Mouse (Mus musculus) lung, embryonic 14.5 days (tissue): ENCODE results near the gene Gm20890. TPM values are rescaled to one million over a fixed set of nuclear protein-coding genes. Genes with fewer than 3 reads are reported as not detected.
"Not testable (repeated sequence)": the region's sequence is repeated elsewhere in the genome, so short reads cannot be mapped to it uniquely, and the experiment has no call there.

ENCODE experiments used
- ATAC-seq: fragments of 200-750 bp; cut with Nextera tagmentation; 2 replicates; pipeline ENCODE4 v1.8.0; 2017; ENCODE audit warnings: mild to moderate bottlenecking, moderate TSS enrichment, moderate library complexity; ENCODE audit not compliant: insufficient read depth
- DNase-seq: peaks from one replicate; pipeline ENCODE4 v3.0.0-alpha.2; 2015
- H3K27ac ChIP-seq: fragments of 300-500 bp; sonication (generic); 2 replicates; pipeline ENCODE4 v1.5.1; 2014; ENCODE audit warnings: low read depth, mild to moderate bottlenecking, moderate library complexity
- H3K27me3 ChIP-seq: fragments of 300-500 bp; sonication (generic); 2 replicates; pipeline ENCODE4 v1.6.1; 2014; ENCODE audit warnings: low read length, control low read depth; ENCODE audit not compliant: insufficient read depth
- H3K36me3 ChIP-seq: fragments of 300-500 bp; sonication (generic); 2 replicates; pipeline ENCODE4 v1.6.1; 2014; ENCODE audit warnings: control low read depth; ENCODE audit not compliant: insufficient read depth
- H3K4me1 ChIP-seq: fragments of 300-500 bp; sonication (generic); 2 replicates; pipeline ENCODE4 v1.6.1; 2014; ENCODE audit warnings: antibody characterized with exemption, control low read depth; ENCODE audit not compliant: insufficient read depth
- H3K4me2 ChIP-seq: fragments of 300-500 bp; sonication (generic); 2 replicates; pipeline ENCODE4 v1.6.1; 2014; ENCODE audit warnings: mild to moderate bottlenecking
- H3K4me3 ChIP-seq: fragments of 300-500 bp; sonication (generic); 2 replicates; pipeline ENCODE4 v1.5.1; 2014; ENCODE audit warnings: low read depth, low read length
- H3K9ac ChIP-seq: fragments of 300-500 bp; sonication (generic); 2 replicates; pipeline ENCODE4 v1.6.1; 2014
- H3K9me3 ChIP-seq: fragments of 300-500 bp; sonication (generic); 2 replicates; pipeline ENCODE4 v1.6.1; 2016; ENCODE audit warnings: low read depth, low read length, control low read depth
- WGBS: fragments of 180-500 bp; shearing (Covaris S2); extraction: QIAGEN DNeasy Blood & Tissue Kit; methylation state at CpG from one replicate; pipeline ENCODE4 v1.1.7; 2014; 5-methylcytosine and 5-hydroxymethylcytosine counted together
- polyA plus RNA-seq: library from polyadenylated mRNA; unstranded; fragments of >200 nt; fragmentation: Nextera tagmentation; extraction: Ambion mirVana; gene quantifications from 2 replicates; pipeline ENCODE4 v1.2.1, GENCODE M21; 2014

The Gm20890 gene
- polyA plus RNA-seq: not detected in 2 replicates

DNA sequence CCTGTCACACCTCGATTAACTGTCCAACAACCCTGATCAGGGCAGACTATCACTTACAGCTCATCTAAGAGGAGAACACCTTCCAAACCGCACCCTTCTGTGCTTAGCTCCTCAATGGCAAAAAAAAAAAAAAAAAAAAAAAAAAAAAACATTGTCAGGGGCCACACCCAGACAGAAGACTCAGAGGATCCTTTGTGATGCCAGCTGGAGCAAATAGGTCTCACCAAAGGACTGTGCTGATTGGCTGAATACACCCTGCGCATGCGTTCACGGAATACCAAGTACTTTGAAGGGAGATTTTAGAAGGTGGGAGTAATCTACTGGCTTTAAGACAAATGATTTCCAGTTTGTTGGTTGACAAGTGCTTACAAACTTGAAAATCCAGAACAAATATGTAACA, at the start of gene Gm20890:
Gene Gm20890 (minus strand): TSS at position 101 of the 400 bp plus-strand sequence.
- not testable (repeated sequence) for H3K36me3 ChIP-seq, H3K4me1 ChIP-seq, H3K4me2 ChIP-seq, H3K9me3 ChIP-seq, DNase-seq, H3K27ac ChIP-seq, H3K4me3 ChIP-seq, H3K27me3 ChIP-seq, H3K9ac ChIP-seq, ATAC-seq
- no CpG with 5 or more reads among the region's 5 CpGs for WGBS
